Mouse (Mus musculus): Measurements from ENCODE around the gene Dpagt1.

- TF ChIP-seq FLI1 (IDR thresholded peaks at IDR 0.05; ENCODE audit: low read length) (no peak), GATA1 (IDR thresholded peaks at IDR 0.05; ENCODE audit: borderline replicate concordance, low read length) (no peak)
Observed at GRCm38 (mm10) chr9:44306532-44306931, 19.3 kb upstream of the Dpagt1 start.
